Mouse (Mus musculus): ENCODE measurements around the gene H2al1h. TPM values are rescaled to one million over a fixed set of nuclear protein-coding genes. Genes with fewer than 3 reads are reported as not detected.

H2al1h gene
- polyA plus RNA-seq, 1 experiment from 2014 or later: not detected

DNA sequence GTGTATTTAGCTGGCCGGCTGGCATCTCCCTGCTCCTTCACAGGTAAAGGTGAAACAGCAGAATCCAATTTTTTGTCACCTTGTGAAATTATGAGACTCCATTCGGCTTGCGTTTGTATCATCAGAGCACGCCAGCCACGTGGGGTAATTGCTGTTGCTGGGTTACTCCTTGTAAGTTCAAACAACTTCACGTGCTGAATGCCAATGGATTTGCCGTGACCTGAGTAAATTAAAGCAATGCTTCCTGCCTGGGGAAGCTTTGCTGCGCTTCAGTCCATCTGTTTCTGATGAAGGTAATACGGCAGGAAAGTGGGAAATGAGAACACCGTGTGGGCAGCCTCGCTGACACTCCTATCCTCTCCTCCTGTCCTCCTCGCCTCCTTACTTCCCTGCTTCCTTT, 43.9 kb downstream of the H2al1h start:
- Histone ChIP-seq H3K4me2 (ENCODE audit: low read length) (no peak overlapping the region), H3K4me1 (ENCODE audit: control insufficient read depth, insufficient read depth, low read depth, low read length) (peaks cover 2% of the 10 kb centered on the region), H3K27ac (ENCODE audit: low read depth, low read length) (no peak overlapping the region), H3K36me3 (ENCODE audit: control insufficient read depth, insufficient read depth, low read length) (no peaks in the 10 kb centered on the region), H3K4me3 (ENCODE audit: low read length) (no peak overlapping the region), H3K27me3 (replicated peaks; ENCODE audit: control insufficient read depth, insufficient read depth, low read length) (no peaks in the 10 kb centered on the region), H3K9me3 (ENCODE audit: control insufficient read depth, low read length) (no peaks in the 10 kb centered on the region), H3K9ac (ENCODE audit: low read depth, low read length) (no peak overlapping the region)
- 28% methylated on average over 12 of the region's 12 CpGs for WGBS
- peak; percentile 34; the same call in 1 of the 2 replicates for ATAC-seq

Other genes starting within 250 kb of the H2al1h start
- not detected in 2 replicates for gene H2al1a, start 22.2 kb upstream of the H2al1h start, polyA plus RNA-seq (2015; fragmentation: Nextera tagmentation; extraction: Ambion mirVana)
- not detected in 2 replicates for gene H2al1b, start 19.1 kb upstream of the H2al1h start, polyA plus RNA-seq (2015; fragmentation: Nextera tagmentation; extraction: Ambion mirVana)
- not detected in 2 replicates for gene H2al1c, start 15.8 kb upstream of the H2al1h start, polyA plus RNA-seq (2015; fragmentation: Nextera tagmentation; extraction: Ambion mirVana)
- gene H2al1d, start 12.7 kb upstream of the H2al1h start, polyA plus RNA-seq (2015; fragmentation: Nextera tagmentation; extraction: Ambion mirVana): not detected in 2 replicates
- gene H2al1e, start 9.6 kb upstream of the H2al1h start, polyA plus RNA-seq (2015; fragmentation: Nextera tagmentation; extraction: Ambion mirVana): not detected in 2 replicates
- not detected in 2 replicates for gene H2al1f, start 6.3 kb upstream of the H2al1h start, polyA plus RNA-seq (2015; fragmentation: Nextera tagmentation; extraction: Ambion mirVana)
- gene H2al1g, start 3.2 kb upstream of the H2al1h start, polyA plus RNA-seq (2015; fragmentation: Nextera tagmentation; extraction: Ambion mirVana): not detected in 2 replicates
- not detected in 2 replicates for gene H2al1i, start 3.2 kb downstream of the H2al1h start, polyA plus RNA-seq (2015; fragmentation: Nextera tagmentation; extraction: Ambion mirVana)
- not detected in 2 replicates for gene H2al1j, start 6.3 kb downstream of the H2al1h start, polyA plus RNA-seq (2015; fragmentation: Nextera tagmentation; extraction: Ambion mirVana)

Data from hindbrain, embryonic 16.5 days (tissue).